Mouse (Mus musculus): ENCODE measurements around the gene Gm20661.

DNA sequence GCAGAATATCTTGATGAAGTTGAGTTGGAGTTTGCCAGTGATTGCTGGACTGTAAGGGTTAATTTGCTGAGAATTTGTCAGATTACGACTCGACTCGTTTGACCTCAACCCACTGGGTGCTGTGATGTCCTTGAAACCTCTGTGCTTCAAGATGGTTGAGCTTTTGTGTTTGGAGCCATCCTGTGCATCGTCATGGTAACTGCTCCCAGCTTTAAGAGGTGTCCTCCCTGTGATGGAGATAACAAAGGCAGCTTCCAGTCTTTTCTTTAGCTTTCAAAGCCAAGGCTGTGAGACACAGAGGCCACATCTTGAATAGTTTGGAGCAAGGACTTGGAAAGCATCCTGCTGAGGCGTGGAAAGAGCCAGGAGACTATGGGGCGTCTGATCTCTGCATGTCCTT lies 25.7 kb upstream of the Gm20661 start:
- TF ChIP-seq CTCF (conservative IDR thresholded peaks at IDR 0.05; ENCODE audit: low read length) (no peak), POU5F1 (IDR thresholded peaks at IDR 0.05; ENCODE audit: borderline replicate concordance, low read length) (no peak)

Data from E14TG2a.4 (cell line).